Mouse (Mus musculus) thymus, postnatal 0 days (tissue): ENCODE data around the gene Farsa. TPM values are rescaled to one million over a fixed set of nuclear protein-coding genes. Genes with fewer than 3 reads are reported as not detected.
"Not testable (repeated sequence)": the region's sequence is repeated elsewhere in the genome, so short reads cannot be mapped to it uniquely, and the experiment has no call there.

Source experiments
- DNase-seq: peaks from one replicate; pipeline ENCODE4 v3.0.0-alpha.2; 2015; ENCODE audit warnings: low spot score
- polyA plus RNA-seq: library from polyadenylated mRNA; unstranded; fragments of >200 nt; fragmentation: Nextera tagmentation; extraction: Ambion mirVana; gene quantifications from 2 replicates; pipeline ENCODE4 v1.2.1, GENCODE M21; 2015

The Farsa gene
- polyA plus RNA-seq: 92.4 and 93.1 TPM in 2 replicates

DNA sequence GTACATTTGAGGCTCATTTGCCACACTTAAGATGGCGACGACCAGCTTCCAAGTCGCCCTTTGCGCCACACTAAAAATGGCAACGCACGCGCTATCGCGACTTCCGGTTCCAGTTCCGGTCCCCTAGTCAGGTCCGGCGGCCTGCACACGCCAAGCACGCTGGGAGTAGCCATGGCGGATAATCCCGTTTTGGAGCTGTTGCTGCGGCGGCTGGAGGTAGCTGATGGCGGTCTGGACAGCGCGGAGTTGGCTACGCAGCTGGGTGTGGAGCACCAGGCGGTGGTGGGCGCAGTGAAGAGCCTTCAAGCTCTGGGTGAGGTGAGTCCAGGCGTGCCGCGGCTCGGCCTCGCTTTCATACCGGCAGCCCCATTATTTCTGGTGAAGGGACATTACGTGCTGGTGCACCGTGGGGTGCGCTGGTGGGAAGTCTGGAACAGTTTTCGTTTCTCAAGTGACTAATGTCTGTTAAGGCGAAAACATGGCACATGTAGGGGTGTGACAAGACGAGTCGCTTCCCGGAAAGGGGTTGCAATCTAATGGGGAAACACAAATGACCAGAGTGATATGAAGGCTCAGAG is at the start of gene Farsa:
Gene Farsa (plus strand): TSS at position 126 of the 578 bp plus-strand sequence.
- peak; percentile 91 for DNase-seq

DNA sequence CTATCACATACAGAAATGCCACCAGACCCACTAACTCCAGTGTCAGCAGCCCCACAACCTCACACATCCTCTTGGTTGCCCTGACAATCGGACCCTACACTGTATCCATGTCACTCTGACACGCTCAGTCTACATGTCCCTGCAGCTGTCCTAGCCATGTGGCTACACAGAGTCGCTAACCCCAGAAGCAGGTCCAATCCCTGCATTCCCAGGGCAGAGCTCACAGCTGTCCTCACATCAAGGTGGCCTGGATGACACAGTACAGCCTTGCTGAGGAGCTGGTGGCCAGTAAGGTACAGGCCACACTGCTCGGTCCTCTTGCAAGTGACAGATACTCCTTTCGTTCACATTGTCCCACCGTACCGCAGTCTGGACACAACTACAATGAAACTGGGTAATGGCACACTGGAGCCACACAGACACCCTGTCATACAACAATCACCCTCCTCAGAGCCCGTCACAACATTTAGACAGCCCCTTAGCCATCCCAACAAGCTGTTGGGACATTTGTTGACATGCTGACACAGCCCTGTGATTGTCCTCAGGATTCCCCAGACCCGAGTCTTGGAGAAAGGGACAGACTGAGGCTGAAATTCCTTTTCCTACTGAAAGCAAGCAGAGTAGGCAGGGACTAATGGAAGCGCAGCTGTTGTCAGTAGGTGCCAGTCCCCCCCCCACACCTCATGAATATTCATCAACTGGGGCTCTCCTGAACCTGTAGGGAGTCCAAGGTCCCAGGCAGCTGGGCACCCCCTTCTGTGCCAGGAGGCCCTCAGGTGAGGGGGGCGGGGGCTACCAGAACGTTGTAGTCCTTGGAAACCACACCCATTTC is 47.5 kb upstream of the Farsa start:
- DNase-seq: no peak

DNA sequence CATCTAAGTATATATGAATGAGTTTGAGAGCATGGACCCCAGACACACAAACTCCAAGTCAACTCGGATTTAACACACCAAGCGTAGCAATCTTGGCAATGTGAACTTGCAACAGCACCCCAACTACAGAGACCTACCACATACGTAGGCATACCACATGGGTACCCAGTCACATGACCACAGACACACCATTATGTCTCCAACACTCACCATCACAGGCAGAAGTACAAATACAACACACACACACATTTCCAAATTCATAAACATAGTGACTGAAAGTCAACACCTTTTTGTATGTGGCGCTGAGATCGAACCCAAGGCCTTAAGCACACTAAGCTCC is 46.9 kb upstream of the Farsa start:
- DNase-seq: no peak

DNA sequence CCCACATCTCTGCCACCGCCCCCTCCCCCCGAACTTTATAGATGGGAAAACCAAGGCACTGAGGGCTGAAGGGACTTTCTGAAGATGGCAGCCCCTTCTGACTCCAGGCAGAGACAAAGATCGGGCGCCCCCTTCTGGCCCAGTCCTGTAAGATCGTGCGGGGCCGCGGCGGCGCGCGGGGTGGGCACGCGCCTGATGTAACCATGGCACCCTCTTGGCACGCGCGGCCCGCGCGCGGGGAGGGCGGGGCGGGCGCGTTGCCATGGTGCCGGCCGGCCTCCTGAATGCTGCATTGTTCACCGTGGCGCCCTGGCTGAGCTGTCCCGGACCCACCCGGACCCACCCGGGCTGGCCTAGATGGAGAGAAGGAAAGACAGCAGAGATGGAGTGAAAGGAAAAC is 45.9 kb upstream of the Farsa start:
- peak; percentile 79 for DNase-seq

DNA sequence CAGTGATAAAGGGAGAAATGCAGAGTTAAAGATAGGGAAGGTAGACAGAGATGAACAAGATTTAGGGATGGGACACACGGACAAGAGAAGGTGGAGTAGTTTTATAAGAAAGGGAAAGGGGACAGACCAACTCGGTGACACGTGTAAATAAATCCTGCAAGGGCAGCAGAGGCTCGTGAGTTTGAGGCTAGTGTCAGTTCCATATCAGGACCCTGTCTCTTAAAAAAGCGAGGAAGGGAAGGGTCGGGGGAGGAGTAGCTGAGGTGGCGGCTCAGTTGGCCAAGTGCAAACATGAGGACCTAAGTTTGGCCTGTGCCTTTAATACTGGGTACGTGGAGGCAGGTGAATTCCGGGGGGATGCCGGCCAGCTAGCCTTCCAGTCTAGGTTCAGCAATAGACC is 45.5 kb upstream of the Farsa start:
- DNase-seq: no peak

DNA sequence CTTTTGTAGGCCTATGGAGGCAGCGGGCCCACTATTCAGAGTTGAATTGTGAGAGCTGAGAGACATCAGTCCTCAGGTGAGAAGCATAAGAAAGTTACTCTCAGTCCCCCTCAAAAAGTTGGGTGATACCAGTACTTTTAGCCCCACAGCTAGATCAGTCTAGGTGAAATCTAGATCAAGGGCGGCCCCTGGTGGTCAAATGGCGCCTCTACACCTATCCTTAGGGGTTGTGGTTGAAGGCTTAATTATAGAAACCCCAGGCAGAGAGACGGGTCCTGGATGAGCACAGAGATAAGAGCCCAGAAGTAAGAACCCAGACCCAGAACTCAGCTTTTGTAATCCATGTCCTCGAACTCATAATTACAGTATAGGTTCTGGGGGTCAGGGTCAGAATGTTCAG is 43.7 kb upstream of the Farsa start:
- DNase-seq: peak; percentile 84

DNA sequence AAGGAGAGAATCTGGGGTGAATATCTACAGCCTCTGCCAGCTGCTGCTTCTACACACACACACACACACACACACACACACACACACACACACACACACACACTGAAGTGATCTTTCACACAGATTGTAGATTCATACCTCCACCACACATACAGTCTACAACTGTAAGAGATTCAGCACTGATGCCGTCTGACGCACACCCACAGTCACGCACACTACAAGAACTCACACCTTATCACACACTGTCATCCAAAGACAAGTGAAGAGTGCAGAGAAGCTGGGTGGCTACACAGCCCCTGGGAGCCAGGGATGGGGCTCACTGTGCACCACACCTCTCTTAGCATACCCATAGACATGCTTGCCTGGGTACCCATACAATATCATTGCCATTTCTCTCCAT is 43.0 kb upstream of the Farsa start:
- no peak for DNase-seq

DNA sequence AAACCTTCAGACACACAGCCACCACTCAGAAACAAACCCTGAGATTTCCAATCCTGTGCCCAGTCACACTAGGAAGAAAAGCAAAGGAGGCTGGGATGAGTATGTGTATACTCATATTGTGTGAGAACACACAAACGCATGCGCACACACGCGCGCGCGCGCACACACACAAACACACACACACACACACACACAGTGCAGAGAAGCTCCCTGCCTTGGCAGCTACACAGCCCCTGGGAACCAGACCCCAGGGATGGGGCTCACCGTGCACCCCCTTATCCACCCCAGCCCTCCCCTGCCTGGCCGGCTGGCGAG is 42.6 kb upstream of the Farsa start:
- DNase-seq: no peak

DNA sequence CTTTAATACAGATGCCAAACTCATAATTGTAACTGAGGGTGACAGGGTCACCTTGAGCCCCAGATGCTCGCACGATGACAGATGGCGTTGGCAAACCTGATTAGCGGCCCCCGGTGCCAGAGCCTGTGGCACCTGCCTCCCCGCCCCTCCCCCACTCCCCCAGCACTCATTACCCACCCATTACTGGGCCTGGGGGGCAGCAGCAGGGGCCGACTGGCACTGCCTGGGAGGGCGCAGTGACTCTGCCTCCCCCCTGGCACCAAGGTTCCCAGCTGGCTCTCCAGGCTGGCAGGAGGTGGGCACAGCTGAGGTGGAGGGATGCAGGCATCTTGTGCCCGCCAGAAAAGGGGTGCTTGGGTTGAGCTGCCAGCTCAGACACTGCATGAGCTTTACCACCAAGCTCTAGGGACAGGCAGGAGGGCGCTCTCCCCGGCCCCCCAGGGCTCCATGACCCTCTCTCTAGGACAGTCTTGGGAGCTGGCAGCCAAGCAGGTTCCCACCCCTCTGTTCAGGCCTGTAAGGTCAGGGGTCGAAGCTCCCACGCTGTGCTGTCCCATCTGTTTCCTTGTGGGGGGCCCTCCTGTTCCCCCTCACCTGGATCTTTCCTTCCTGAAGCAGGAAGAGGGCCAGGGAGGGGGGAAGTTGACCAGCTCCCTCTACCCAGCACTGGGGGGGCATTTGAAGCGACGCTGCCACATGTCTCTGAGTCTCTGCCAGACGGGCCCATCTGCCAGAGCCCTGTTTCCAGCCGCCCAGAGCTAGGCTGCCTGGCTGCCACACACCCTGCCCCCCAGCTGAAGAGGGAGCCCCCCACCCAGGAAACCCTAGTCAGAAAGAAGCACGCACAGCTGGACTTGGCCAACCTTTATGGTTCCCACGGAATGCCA is 42.0 kb upstream of the Farsa start:
- DNase-seq: no peak

DNA sequence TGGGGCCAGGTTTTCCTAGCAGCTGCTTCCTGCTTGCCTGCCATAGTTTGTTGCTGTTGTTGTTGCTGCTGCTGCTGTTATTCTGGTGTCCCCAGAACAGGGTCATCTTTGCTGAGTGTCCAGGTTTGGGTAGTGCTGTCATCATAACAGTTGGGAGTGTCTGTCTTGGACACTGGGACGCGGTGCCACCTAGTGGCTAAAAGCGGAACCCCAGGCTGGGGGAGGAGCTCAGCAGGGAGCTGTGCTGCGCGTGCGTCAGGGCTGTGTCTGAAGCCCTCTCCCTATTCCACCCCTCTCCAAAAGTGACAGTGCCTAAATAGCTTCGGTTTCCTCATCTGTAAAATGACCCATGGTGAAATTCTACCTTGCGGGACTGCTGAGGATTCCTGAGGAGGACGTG is 41.2 kb upstream of the Farsa start:
- peak; percentile 89 for DNase-seq

DNA sequence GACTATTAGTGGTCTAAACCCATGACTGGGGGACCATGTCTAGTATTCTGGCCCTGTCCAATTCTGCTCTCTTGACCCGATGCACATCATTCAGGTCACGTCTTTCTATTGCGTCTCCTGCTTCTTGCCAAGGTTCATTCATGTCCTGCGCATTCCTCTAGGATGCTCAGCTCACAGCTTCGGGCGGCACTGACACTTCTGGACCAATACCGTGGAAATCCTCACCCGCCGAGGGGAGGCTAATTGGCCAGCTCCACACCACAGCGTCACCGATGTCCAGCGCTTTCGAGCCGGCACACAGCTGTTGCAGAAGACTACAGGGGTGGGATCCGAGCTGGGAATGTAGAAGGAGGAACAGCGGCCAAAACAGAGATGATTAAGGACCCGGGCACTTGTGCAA is 40.7 kb upstream of the Farsa start:
- DNase-seq: no peak

DNA sequence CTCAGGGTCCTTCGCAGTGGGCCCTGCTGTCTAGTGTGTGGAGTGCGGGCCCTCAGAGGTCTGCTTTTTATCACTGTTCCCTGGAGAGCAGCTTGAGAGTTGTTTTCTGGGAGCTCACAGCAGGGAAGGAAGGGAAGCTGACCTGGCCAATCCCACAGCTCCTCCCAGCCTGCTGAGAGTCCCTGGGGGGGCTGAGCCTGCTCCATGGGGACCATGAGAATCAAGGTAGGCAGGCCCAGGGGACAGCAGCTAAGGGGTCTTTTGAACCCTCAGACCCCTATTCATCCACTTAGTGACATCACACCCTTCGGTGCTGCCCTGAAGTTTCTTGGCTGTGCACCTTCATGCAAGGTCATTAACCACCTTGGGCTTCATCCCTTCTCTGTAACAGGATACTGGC is 34.1 kb upstream of the Farsa start, which contains the start of gene Dand5:
Gene Dand5 (minus strand): TSS at position 101 of the 400 bp plus-strand sequence.
- DNase-seq: no peak

DNA sequence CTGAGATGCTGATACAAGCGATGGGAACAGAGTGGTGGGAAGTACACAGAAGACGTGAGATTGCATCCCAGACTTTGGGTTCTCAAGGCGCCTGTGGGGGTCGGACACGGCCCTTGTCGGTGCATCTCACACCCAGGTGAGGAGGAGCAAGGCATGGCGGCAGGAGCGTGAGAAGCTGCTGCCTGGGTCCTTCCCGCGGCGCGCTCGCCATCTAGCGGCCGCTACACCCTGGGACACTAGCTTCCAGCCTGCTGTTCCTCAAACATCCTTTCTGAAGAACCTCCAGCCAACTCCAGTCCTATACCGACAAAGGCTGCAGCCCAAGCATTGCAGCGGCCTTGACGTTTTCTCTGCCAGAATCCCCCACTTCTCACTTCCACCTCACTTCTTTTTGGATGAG is 33.1 kb upstream of the Farsa start:
- DNase-seq: peak; percentile 85

DNA sequence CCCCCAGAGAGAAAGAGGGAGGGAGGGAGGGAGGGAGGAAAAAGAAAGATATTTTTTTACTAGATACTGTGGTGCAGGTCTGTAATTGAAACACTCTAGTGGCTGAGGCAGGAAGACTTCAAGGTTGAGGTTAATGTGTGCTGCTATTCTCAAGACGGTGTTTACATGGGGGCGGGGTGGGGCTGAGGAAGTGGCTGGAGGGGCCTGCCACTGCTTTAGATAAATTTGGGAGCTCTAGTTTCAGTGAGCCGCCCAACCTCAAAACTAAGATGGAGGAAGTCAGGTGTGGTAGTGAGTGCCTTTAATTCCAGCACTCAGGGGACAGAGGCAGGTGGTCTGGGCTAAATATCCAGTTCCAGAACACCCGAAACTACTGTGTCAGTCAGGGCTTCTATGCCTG is 31.2 kb upstream of the Farsa start:
- DNase-seq: peak; percentile 59

DNA sequence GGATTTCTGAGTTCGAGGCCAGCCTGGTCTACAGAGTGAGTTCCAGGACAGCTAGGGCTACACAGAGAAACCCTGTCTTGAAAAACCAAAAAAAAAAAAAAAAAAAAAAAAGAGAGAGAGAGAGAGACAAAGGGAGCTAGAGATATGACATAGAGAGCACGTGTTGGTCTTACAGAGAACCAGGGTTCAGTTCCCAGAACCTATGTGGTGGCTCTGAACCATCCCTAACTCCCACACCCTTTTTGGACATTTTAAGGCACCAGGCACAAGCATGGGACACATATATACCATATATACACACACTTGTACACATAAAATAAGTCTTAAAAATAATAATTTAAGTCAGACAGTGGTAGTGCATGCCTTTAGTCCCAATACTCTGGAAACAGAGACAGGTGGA is 30.3 kb upstream of the Farsa start:
- DNase-seq: not testable (repeated sequence)

DNA sequence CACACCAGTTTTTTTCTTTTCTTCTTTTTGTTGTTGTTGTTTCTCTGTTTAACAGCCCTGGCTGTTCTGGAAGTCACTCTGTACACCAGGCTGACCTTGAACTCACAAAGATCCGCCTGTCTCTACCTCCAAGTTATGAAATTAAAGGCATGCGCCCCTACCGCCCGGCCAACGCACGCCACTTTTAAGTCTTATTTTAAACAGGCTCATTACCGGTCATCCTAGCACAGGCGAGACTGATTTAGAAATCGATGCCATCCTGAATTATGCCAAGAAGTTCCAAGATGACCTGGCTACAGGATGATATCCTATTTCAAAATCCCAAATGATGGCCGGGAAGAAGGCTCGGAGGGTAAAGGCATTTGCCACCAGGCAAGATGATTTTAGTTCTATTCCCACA is 25.3 kb upstream of the Farsa start, which contains the start of gene Gadd45gip1:
Gene Gadd45gip1 (plus strand): TSS at position 33 of the 400 bp plus-strand sequence.
- DNase-seq: peak; percentile 24

DNA sequence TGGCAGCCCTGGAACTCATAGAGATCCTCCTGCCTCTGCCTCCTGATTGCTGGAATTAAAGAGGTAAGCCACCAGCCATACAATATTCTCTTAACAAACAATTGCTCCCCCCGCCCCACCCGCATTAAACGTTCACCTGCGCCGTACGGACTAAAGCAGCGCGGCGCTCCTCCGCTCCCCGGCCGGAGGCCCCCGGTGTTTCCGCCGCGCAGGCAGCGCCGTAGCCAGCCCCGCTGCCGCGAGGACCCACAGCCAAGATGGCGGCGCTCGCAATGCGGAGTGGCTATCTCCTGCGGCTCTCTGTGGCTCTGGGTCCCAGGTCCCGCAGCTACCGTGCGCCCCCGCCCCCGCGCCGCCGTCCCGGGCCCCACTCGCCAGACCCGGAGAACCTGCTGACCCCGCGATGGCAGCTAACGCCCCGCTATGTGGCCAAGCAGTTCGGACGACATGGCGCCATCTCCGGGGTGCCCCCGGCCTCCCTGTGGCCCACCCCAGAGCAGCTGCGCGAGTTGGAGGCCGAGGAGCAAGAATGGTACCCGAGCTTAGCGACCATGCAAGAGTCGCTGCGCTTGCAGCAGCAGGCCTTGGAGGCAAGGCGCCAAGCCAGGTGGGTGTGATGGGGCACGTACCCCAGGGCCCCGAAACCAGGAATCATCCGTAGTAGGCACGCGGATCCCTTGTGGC is 24.6 kb upstream of the Farsa start:
- peak; percentile 86 for DNase-seq

DNA sequence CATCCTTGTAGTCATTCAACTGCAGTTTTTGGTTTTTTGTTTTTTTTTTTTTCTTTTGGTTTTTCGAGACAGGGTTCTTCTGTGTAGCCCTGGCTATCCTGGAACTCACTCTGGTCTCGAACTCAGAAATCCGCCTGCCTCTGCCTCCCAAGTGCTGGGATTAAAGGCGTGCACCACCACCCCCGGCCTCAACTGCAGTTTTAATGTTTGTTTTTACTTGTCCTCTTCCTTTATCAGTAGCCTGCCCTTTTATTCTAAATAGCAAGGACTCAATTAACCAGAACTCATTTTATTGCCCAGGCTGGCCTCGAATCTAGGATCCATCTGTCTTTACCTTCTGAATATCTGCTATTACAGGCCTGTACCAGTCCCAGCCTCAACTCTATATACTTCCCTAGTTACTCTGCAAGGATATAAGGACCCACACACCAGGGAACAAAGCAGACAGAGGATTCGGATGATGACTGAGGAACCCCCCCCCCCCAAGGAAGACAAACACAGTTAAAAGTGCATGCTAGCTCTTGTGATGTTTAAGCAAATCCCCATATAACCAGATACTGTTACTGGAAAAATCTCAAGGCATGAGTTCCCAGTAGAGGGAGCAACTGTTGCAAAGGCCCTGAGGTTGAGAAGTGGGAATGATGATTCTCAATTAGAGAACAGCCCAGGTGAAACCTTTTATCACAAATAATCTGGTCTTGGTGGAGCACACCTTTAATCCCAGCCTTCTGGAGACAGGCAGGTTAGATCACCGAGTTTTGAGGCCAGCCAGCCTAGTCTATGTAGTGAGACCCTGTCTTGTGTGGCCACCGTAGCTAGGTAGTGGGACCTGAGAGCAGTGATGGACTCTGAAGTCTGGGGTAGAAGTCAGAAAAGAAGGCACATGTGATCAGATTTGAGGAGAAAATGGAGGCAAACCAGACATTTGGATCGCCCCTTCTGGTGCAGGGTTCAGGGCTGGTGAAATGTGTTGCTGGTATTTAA is 23.7 kb upstream of the Farsa start:
- DNase-seq: no peak

DNA sequence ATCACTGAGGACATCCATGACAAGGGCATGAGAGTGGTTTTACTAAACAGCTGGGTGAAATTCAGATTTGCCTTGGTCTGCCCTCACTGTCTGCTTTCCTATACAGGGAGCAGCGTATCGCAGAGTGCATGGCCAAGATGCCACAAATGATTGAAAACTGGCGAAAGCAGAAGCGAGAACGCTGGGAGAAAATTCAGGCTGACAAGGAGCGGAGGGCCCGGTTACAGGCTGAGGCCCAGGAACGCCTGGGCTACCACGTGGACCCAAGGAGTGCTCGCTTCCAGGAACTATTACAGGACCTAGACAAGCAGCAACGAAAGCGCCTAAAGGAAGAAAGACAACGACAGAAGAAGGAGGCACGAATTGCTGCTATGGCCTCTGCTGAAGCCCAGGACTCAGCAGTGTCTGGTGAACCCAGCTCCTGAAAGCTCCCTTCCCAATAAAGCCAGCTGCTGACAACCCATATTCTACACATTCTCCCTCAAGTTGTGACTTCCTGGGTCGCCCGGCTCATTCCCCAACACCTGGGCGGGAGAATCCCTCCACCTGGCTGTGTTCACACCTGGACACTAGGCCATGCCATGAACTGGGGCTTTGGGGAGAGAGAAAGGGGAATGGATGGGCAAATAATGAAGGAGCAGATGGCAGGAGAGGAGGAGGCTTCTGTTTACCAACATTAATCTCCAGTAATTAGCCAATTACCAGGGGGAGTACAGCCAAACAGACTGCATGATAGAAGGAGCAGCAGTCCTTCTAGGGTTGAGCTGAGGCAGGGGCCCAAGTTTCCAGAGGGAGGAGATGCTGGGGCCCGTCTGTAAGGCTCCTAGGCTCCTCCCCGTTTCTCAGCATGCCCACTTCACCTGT is 22.6 kb upstream of the Farsa start:
- DNase-seq: no peak
